Mouse (Mus musculus) E14TG2a.4 (cell line): ENCODE measurements around the gene C3.

ENCODE experiments used
- CTCF ChIP-seq: conservative IDR thresholded peaks from 2 replicates; pipeline ENCODE4 v1.5.1; 2014; ENCODE audit warnings: low read length
- NANOG ChIP-seq: IDR thresholded peaks from 2 replicates; pipeline ENCODE4 v1.6.1; 2014; ENCODE audit warnings: borderline replicate concordance, low read length, mixed read lengths
- POU5F1 ChIP-seq: IDR thresholded peaks from 2 replicates; pipeline ENCODE4 v1.6.1; 2014; ENCODE audit warnings: low read length, borderline replicate concordance

GRCm38 (mm10) chr17:57251431-57251830, 23.5 kb upstream of the C3 start:
- no peak for TF ChIP-seq CTCF
- no peak for TF ChIP-seq NANOG
- TF ChIP-seq POU5F1 = no peak
